In genomic region chr17:49951491-49951855, GRCm38 (mm10) we compare ENCODE assay signal across 8 mouse cellular contexts.
A peak's percentile ranks its signal among the peaks of the same experiment; 100 is the strongest.
DNase-seq lines count a peak whose midpoint lies in the region; ATAC-seq lines count a peak whose summit lies in the region.

No protein-coding gene starts in this region.

- peaks cover 14% of the 10 kb centered on the region for H3K4me1 ChIP-seq in forebrain, embryonic 15.5 days
- H3K4me1 ChIP-seq in liver, embryonic 16.5 days (ENCODE audit: control insufficient read depth, low read depth, low read length) = no peaks in the 10 kb centered on the region
- peaks cover 7% of the 10 kb centered on the region; the same call in 1 of the 2 replicates for H3K4me1 ChIP-seq in neural tube, embryonic 14.5 days (ENCODE audit: control insufficient read depth, insufficient read depth, low read length)

- intact Hi-C loops in heart, postnatal 14 days (cut with DNase I) = loop anchor here (1.0 kb wide), 2 partner anchors 240 to 286 kb away; no protein-coding TSS in a partner anchor

- peak overlapping the region; percentile 71 for H3K27ac ChIP-seq in forebrain, embryonic 15.5 days (replicated peaks)
- no peak overlapping the region for H3K27ac ChIP-seq in liver, embryonic 16.5 days (ENCODE audit: low read length)
- H3K27ac ChIP-seq in neural tube, embryonic 14.5 days (ENCODE audit: low read depth, low read length) = no peak overlapping the region

- peak; percentile 84 for ATAC-seq in forebrain, embryonic 15.5 days (replicated peaks)
- no peak for ATAC-seq in liver, embryonic 16.5 days (ENCODE audit: low read depth)
- peak; percentile 60 for ATAC-seq in neural tube, embryonic 14.5 days (ENCODE audit: low read depth)

- peak overlapping the region; percentile 47 for H3K9ac ChIP-seq in forebrain, embryonic 15.5 days (replicated peaks)
- H3K9ac ChIP-seq in liver, embryonic 16.5 days (ENCODE audit: low read depth, low read length) = no peak overlapping the region
- no peak overlapping the region; the same call in 1 of the 2 replicates for H3K9ac ChIP-seq in neural tube, embryonic 14.5 days (replicated peaks; ENCODE audit: low read depth, low read length)

- no peaks in the 10 kb centered on the region for H3K9me3 ChIP-seq in forebrain, embryonic 15.5 days
- H3K9me3 ChIP-seq in liver, embryonic 16.5 days (replicated peaks; ENCODE audit: control insufficient read depth, low read length) = no peaks in the 10 kb centered on the region
- no peaks in the 10 kb centered on the region for H3K9me3 ChIP-seq in neural tube, embryonic 14.5 days (ENCODE audit: control insufficient read depth, low read length)

- H3K27me3 ChIP-seq in forebrain, embryonic 15.5 days = no peaks in the 10 kb centered on the region
- H3K27me3 ChIP-seq in liver, embryonic 16.5 days (ENCODE audit: control insufficient read depth, insufficient read depth, low read depth, low read length) = no peaks in the 10 kb centered on the region
- no peaks in the 10 kb centered on the region for H3K27me3 ChIP-seq in neural tube, embryonic 14.5 days (ENCODE audit: control insufficient read depth, insufficient read depth, low read length)

- peak; percentile 78 for DNase-seq in MEL-GATA-1-ER (ENCODE audit: extremely low read depth, low read depth)
- DNase-seq in cerebellum, adult 11-12 months = peak; percentile 42
- peak; percentile 83 to 90 for DNase-seq in heart, postnatal 14 days
- DNase-seq in kidney, postnatal 4 days = peak; percentile 88
- DNase-seq in thymus, postnatal 0 days (ENCODE audit: low spot score) = peak; percentile 82

- WGBS in forebrain, embryonic 15.5 days = 4% methylated on average over 7 of the region's 7 CpGs
- 5% methylated on average over 7 of the region's 7 CpGs for WGBS in liver, embryonic 16.5 days (ENCODE audit: insufficient replicate concordance)
- WGBS in neural tube, embryonic 14.5 days = 6% methylated on average over 7 of the region's 7 CpGs

- H3K36me3 ChIP-seq in forebrain, embryonic 15.5 days = no peaks in the 10 kb centered on the region
- H3K36me3 ChIP-seq in liver, embryonic 16.5 days (ENCODE audit: control insufficient read depth, insufficient read depth) = no peaks in the 10 kb centered on the region
- no peaks in the 10 kb centered on the region for H3K36me3 ChIP-seq in neural tube, embryonic 14.5 days (ENCODE audit: control insufficient read depth, insufficient read depth, low read length)

- H3K4me2 ChIP-seq in forebrain, embryonic 15.5 days (replicated peaks) = peak overlapping the region; percentile 56
- H3K4me2 ChIP-seq in liver, embryonic 16.5 days (ENCODE audit: low read depth, low read length) = peak overlapping the region; percentile 49
- peak overlapping the region; percentile 42 for H3K4me2 ChIP-seq in neural tube, embryonic 14.5 days (ENCODE audit: low read depth, low read length)

- H3K4me3 ChIP-seq in forebrain, embryonic 15.5 days = peak overlapping the region; percentile 28
- peak overlapping the region; percentile 26; the same call in 1 of the 2 replicates for H3K4me3 ChIP-seq in liver, embryonic 16.5 days (ENCODE audit: low read depth, low read length)
- 0 out of 2 replicates have a peak overlapping the region, but pooled peaks have one; percentile 6 for H3K4me3 ChIP-seq in neural tube, embryonic 14.5 days (ENCODE audit: low read depth, low read length)
